Mouse (Mus musculus) spleen, adult 2 months (tissue): ENCODE measurements around the gene Ctnnd2. TPM values are rescaled to one million over a fixed set of nuclear protein-coding genes. Genes with fewer than 3 reads are reported as not detected.

Experiments used
- DNase-seq, 2 experiments: peaks; one replicate each; pipeline versions ENCODE4 v3.0.0 to v3.0.0-alpha.2; 2012 to 2021; ENCODE audit warnings: low spot score in 2 of 2, low read depth in 1 of 2
- H3K27ac ChIP-seq: fragments of 200-500 bp; 2 replicates; pipeline ENCODE4 v1.5.1; 2012; ENCODE audit warnings: low read length, inconsistent platforms; ENCODE audit not compliant: insufficient read depth
- H3K27me3 ChIP-seq: fragments of 200-500 bp; 2 replicates; pipeline ENCODE4 v1.6.1; 2012; ENCODE audit warnings: mild to moderate bottlenecking, moderate library complexity, low read length, inconsistent platforms; ENCODE audit not compliant: control insufficient read depth, insufficient read depth
- H3K36me3 ChIP-seq: fragments of 200-500 bp; 2 replicates; pipeline ENCODE4 v1.6.1; 2012; ENCODE audit warnings: mild to moderate bottlenecking, low read length, inconsistent platforms; ENCODE audit not compliant: control insufficient read depth, insufficient read depth
- H3K4me1 ChIP-seq: fragments of 200-500 bp; 2 replicates; pipeline ENCODE4 v1.6.1; 2011; ENCODE audit warnings: inconsistent platforms; ENCODE audit not compliant: control insufficient read depth, insufficient read depth, insufficient read length
- H3K4me3 ChIP-seq: fragments of 200-500 bp; 2 replicates; pipeline ENCODE4 v1.5.1; 2011; ENCODE audit warnings: mild to moderate bottlenecking, inconsistent platforms; ENCODE audit not compliant: insufficient read depth, insufficient read length; ENCODE audit errors: extremely low read depth
- CTCF ChIP-seq: fragments of 200-500 bp; IDR thresholded peaks from 2 replicates; pipeline ENCODE4 v1.5.1; 2011; ENCODE audit warnings: mild to moderate bottlenecking, inconsistent platforms; ENCODE audit not compliant: insufficient read depth, insufficient read length, insufficient replicate concordance; ENCODE audit errors: extremely low read depth
- POLR2A ChIP-seq: fragments of 200-500 bp; IDR thresholded peaks from 2 replicates; pipeline ENCODE4 v1.6.1; 2011; ENCODE audit warnings: low read depth, low read length, inconsistent platforms
- WGBS: fragments of 180-500 bp; shearing (Covaris S2); methylation state at CpG from one replicate; pipeline ENCODE4 v1.1.7; 2018; 5-methylcytosine and 5-hydroxymethylcytosine counted together
- polyA plus RNA-seq: library from polyadenylated mRNA; depleted of rRNA; stranded (reverse); fragments of >200 nt; gene quantifications from 2 replicates; pipeline ENCODE4 v1.2.3, GENCODE M21; 2012

Ctnnd2 gene
- polyA plus RNA-seq, 1 experiment = 1.2 TPM

- no peak for DNase-seq
- 68% methylated on average over 5 of the region's 5 CpGs for WGBS
- Histone ChIP-seq H3K27ac (no peak overlapping the region), H3K4me1 (no peaks in the 10 kb centered on the region), H3K36me3 (no peaks in the 10 kb centered on the region), H3K27me3 (no peaks in the 10 kb centered on the region), H3K4me3 (no peak overlapping the region)
- TF ChIP-seq POLR2A (no peak), CTCF (no peak)
Observed at GRCm38 (mm10) chr15:30925838-30926237, 753.4 kb downstream of the Ctnnd2 start.

GRCm38 (mm10) chr15:30927632-30928031 is 755.2 kb downstream of the Ctnnd2 start:
- 54% methylated on average over 7 of the region's 7 CpGs for WGBS
- H3K27me3 ChIP-seq = no peaks in the 10 kb centered on the region
- no peak overlapping the region for H3K4me3 ChIP-seq
- H3K27ac ChIP-seq = no peak overlapping the region
- DNase-seq = no peak
- H3K36me3 ChIP-seq = no peaks in the 10 kb centered on the region
- TF ChIP-seq CTCF (no peak), POLR2A (no peak)
- no peaks in the 10 kb centered on the region for H3K4me1 ChIP-seq

- H3K36me3 ChIP-seq = no peaks in the 10 kb centered on the region
- no peak for DNase-seq
- no peak overlapping the region for H3K27ac ChIP-seq
- whole genome bisulfite sequencing = 82% methylated on average over 5 of the region's 5 CpGs
- no peaks in the 10 kb centered on the region for H3K4me1 ChIP-seq
- TF ChIP-seq CTCF = no peak
- no peak for TF ChIP-seq POLR2A
- H3K4me3 ChIP-seq = no peak overlapping the region
- H3K27me3 ChIP-seq = no peaks in the 10 kb centered on the region
Observed at GRCm38 (mm10) chr15:30931906-30932305, 759.5 kb downstream of the Ctnnd2 start.

GRCm38 (mm10) chr15:30945863-30946262 is 773.5 kb downstream of the Ctnnd2 start:
- 9% methylated on average over 1 of the region's 1 CpGs for WGBS
- H3K27me3 ChIP-seq = no peaks in the 10 kb centered on the region
- no peak overlapping the region for H3K4me3 ChIP-seq
- TF ChIP-seq CTCF (no peak), POLR2A (no peak)
- no peaks in the 10 kb centered on the region for H3K4me1 ChIP-seq
- no peaks in the 10 kb centered on the region for H3K36me3 ChIP-seq
- no peak for DNase-seq
- H3K27ac ChIP-seq = no peak overlapping the region

GRCm38 (mm10) chr15:30958513-30958912 is 786.1 kb downstream of the Ctnnd2 start:
- no peak for TF ChIP-seq POLR2A
- TF ChIP-seq CTCF = no peak
- Histone ChIP-seq H3K4me3 (no peak overlapping the region), H3K36me3 (no peaks in the 10 kb centered on the region), H3K27me3 (no peaks in the 10 kb centered on the region), H3K27ac (no peak overlapping the region), H3K4me1 (no peaks in the 10 kb centered on the region)
- DNase-seq = no peak
- WGBS = 95% methylated on average over 4 of the region's 4 CpGs

GRCm38 (mm10) chr15:30962421-30963160 is 790.2 kb downstream of the Ctnnd2 start:
- no peak overlapping the region for H3K27ac ChIP-seq
- TF ChIP-seq POLR2A = no peak
- TF ChIP-seq CTCF = no peak
- H3K4me1 ChIP-seq = no peaks in the 10 kb centered on the region
- no peak for DNase-seq
- H3K4me3 ChIP-seq = no peak overlapping the region
- 74% methylated on average over 8 of the region's 8 CpGs for WGBS
- no peaks in the 10 kb centered on the region for H3K27me3 ChIP-seq
- no peaks in the 10 kb centered on the region for H3K36me3 ChIP-seq

- 59% methylated on average over 7 of the region's 7 CpGs for WGBS
- H3K4me1 ChIP-seq = no peaks in the 10 kb centered on the region
- no peaks in the 10 kb centered on the region for H3K27me3 ChIP-seq
- H3K27ac ChIP-seq = no peak overlapping the region
- H3K36me3 ChIP-seq = no peaks in the 10 kb centered on the region
- no peak for DNase-seq
- no peak overlapping the region for H3K4me3 ChIP-seq
- no peak for TF ChIP-seq POLR2A
- no peak for TF ChIP-seq CTCF
Observed at GRCm38 (mm10) chr15:30964046-30964445, 791.7 kb downstream of the Ctnnd2 start.
